Mouse (Mus musculus) lung, postnatal 10 days (tissue): ENCODE measurements at regions not wholly inside any gene's neighbourhood (a gene's known extent, or its start where the extent isn't known, plus 50 kb on each side); places are given as distances from the start of the nearest gene placed in this dataset.

ENCODE experiments used
- DNase-seq: peaks from one replicate; pipeline ENCODE4 v3.0.0; 2021

DNA sequence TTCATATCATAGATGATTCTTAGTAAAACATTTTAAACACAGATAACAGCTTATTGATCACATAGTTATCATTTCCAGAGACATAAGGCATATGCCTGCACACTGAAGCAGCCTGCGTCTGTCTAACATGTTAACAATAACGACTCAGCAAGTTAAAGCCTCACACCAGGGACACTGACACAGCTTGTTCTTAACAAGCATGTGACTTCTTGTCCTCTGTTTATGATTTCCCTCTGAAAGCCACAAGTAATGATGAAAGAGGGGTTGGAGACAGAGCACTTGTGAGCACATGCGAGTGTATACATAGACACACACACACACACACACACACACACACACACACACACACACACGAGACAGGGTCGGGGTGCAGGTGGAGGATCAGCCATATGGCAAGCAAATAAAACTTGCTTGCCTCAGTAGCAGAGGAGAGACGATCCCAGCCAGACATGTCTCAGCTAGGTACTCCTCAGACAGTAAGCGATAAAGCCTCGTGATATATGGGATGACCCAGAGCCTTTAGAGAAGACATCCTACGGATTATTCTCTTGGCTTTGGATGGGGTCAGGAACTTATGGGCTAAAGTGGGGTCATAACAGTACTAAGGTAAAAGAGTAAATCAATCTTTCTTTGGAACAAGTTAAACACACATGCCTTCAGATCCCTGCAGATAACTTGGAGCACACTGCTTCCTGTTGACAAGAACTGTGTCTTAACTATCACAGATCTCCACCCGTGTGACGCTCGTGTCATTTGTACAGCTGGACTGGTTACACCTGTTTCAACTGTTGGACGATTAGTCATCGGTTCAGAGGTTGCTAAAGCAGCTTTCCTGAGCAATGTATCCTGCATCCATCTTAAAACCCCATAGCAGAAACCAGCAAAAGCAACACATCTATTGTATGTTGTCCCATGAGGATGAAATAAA is 51.4 kb upstream of the Ralgps2 start:
- DNase-seq: no peak

- DNase-seq: no peak
Measured at GRCm38 (mm10) chr1:156990112-156990511, 50.7 kb upstream of the Ralgps2 start.

DNA sequence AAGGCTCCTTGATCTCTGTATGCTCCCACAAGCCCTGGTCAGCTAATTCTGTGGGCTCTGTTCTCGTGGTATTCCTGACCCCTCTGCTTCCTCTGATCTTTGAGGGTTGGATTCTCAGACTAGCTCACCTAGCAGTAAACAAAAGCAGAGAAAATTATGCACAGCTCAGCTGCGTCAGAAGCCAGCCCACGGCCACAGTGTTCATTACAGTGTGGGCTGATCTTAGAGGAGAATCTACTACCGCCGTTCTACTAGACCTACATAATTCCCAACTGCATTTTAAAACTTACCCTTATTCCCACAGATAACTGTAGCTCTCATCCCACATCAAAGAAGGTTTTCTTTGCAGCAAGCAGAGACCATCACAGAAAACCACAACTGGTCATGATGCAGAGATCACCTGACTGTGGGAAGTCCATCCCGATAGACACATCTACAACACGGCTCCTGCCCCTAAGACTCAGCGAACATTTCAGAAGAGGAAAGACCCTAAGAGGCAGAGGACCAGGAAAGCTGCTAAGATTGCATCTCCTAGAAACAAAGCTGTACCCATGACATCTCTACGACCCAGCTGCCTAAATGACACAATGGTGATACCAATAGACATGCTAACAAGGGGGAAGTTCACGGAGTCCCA is 49.8 kb upstream of the Ralgps2 start:
- DNase-seq: no peak
